Mouse (Mus musculus) heart, embryonic 16.5 days (tissue): ENCODE results near the gene Eps8. TPM values are rescaled to one million over a fixed set of nuclear protein-coding genes. Genes with fewer than 3 reads are reported as not detected.

Experiments
- ATAC-seq: fragments of 200-750 bp; cut with Nextera tagmentation; replicated peaks from 2 replicates; pipeline ENCODE4 v1.8.0; 2017; ENCODE audit warnings: moderate number of reproducible peaks; ENCODE audit not compliant: insufficient read depth, low FRiP score; ENCODE audit errors: extremely low read depth
- H3K27ac ChIP-seq: fragments of 300-500 bp; sonication (generic); 2 replicates; pipeline ENCODE4 v1.5.1; 2014; ENCODE audit warnings: mild to moderate bottlenecking, low read length, control low read depth, moderate library complexity
- H3K27me3 ChIP-seq: fragments of 300-500 bp; sonication (generic); 2 replicates; pipeline ENCODE4 v1.6.1; 2014; ENCODE audit warnings: low read length, mixed read lengths; ENCODE audit not compliant: control insufficient read depth, insufficient read depth
- H3K36me3 ChIP-seq: fragments of 300-500 bp; sonication (generic); 2 replicates; pipeline ENCODE4 v1.6.1; 2014; ENCODE audit not compliant: control insufficient read depth, insufficient read depth
- H3K4me1 ChIP-seq: fragments of 300-500 bp; sonication (generic); 2 replicates; pipeline ENCODE4 v1.6.1; 2014; ENCODE audit warnings: low read length, mixed read lengths; ENCODE audit not compliant: control insufficient read depth, insufficient read depth
- H3K4me2 ChIP-seq: fragments of 300-500 bp; sonication (generic); 2 replicates; pipeline ENCODE4 v1.6.1; 2014; ENCODE audit warnings: low read depth, mild to moderate bottlenecking, control low read depth, low read length
- H3K4me3 ChIP-seq: fragments of 300-500 bp; sonication (generic); 2 replicates; pipeline ENCODE4 v1.5.1; 2014; ENCODE audit warnings: mild to moderate bottlenecking, control low read depth, low read length
- H3K9ac ChIP-seq: fragments of 300-500 bp; sonication (generic); 2 replicates; pipeline ENCODE4 v1.6.1; 2014; ENCODE audit warnings: low read length, control low read depth
- H3K9me3 ChIP-seq: fragments of 300-500 bp; sonication (generic); replicated peaks from 2 replicates; pipeline ENCODE4 v1.6.1; 2016; ENCODE audit warnings: low read length; ENCODE audit not compliant: control insufficient read depth
- WGBS: fragments of 180-500 bp; shearing (Covaris S2); extraction: QIAGEN DNeasy Blood & Tissue Kit; methylation state at CpG from one replicate; pipeline ENCODE4 v1.1.7; 2014; 5-methylcytosine and 5-hydroxymethylcytosine counted together
- polyA plus RNA-seq: library from polyadenylated mRNA; unstranded; fragments of >200 nt; fragmentation: Nextera tagmentation; extraction: Ambion mirVana; gene quantifications from 2 replicates; pipeline ENCODE4 v1.2.1, GENCODE M21; 2015

Gene Eps8
- polyA plus RNA-seq, 1 experiment from 2014 or later = 36.7 TPM

- Histone ChIP-seq H3K4me3 (no peak overlapping the region), H3K36me3 (no peaks in the 10 kb centered on the region; the same call in none of the 2 replicates), H3K9ac (no peak overlapping the region), H3K4me2 (peak overlapping the region; percentile 20; the same call in 1 of the 2 replicates), H3K27me3 (no peaks in the 10 kb centered on the region), H3K9me3 (peaks cover 3% of the 10 kb centered on the region; the same call in 1 of the 2 replicates), H3K27ac (no peak overlapping the region), H3K4me1 (peaks cover 18% of the 10 kb centered on the region)
- 19% methylated on average over 10 of the region's 10 CpGs for WGBS
- ATAC-seq = no peak
Observed at GRCm38 (mm10) chr6:137542231-137543152, 112.2 kb downstream of the Eps8 start.

- peak; percentile 11; the same call in 1 of the 2 replicates for ATAC-seq
- Histone ChIP-seq H3K27me3 (no peaks in the 10 kb centered on the region), H3K4me2 (peak overlapping the region; percentile 12; the same call in 1 of the 2 replicates)
Observed at GRCm38 (mm10) chr6:137541216-137542176, 113.2 kb downstream of the Eps8 start.

GRCm38 (mm10) chr6:137540800-137541199, 113.9 kb downstream of the Eps8 start:
- Histone ChIP-seq H3K4me2 (no peak overlapping the region), H3K27me3 (no peaks in the 10 kb centered on the region), H3K4me1 (peaks cover 18% of the 10 kb centered on the region), H3K36me3 (peaks cover 3% of the 10 kb centered on the region), H3K4me3 (no peak overlapping the region), H3K27ac (no peak overlapping the region), H3K9me3 (peaks cover 3% of the 10 kb centered on the region; the same call in 1 of the 2 replicates), H3K9ac (no peak overlapping the region)
- 70% methylated on average over 5 of the region's 5 CpGs for WGBS
- no peak for ATAC-seq

More at GRCm38 (mm10) chr6:137541216-137542176, 113.2 kb downstream of the Eps8 start:
- H3K4me1 ChIP-seq = peaks cover 18% of the 10 kb centered on the region
- no peak overlapping the region for H3K27ac ChIP-seq
- no peak overlapping the region for H3K9ac ChIP-seq
- 54% methylated on average over 17 of the region's 17 CpGs for WGBS
- no peaks in the 10 kb centered on the region; the same call in none of the 2 replicates for H3K36me3 ChIP-seq
- H3K9me3 ChIP-seq = peaks cover 3% of the 10 kb centered on the region; the same call in 1 of the 2 replicates
- no peak overlapping the region for H3K4me3 ChIP-seq

- H3K9ac ChIP-seq = no peak overlapping the region
- no peak for ATAC-seq
- no peak overlapping the region for H3K4me3 ChIP-seq
- no peaks in the 10 kb centered on the region for H3K27me3 ChIP-seq
- peaks cover 18% of the 10 kb centered on the region for H3K4me1 ChIP-seq
- H3K27ac ChIP-seq = no peak overlapping the region
- peaks cover 6% of the 10 kb centered on the region for H3K36me3 ChIP-seq
- no peak overlapping the region for H3K4me2 ChIP-seq
- peaks cover 3% of the 10 kb centered on the region; the same call in 1 of the 2 replicates for H3K9me3 ChIP-seq
- 81% methylated on average over 6 of the region's 6 CpGs for WGBS
Observed at GRCm38 (mm10) chr6:137540346-137540745, 114.3 kb downstream of the Eps8 start.

GRCm38 (mm10) chr6:137539219-137539618, 115.5 kb downstream of the Eps8 start:
- 67% methylated on average over 7 of the region's 7 CpGs for WGBS
- H3K4me2 ChIP-seq = no peak overlapping the region
- H3K4me3 ChIP-seq = no peak overlapping the region
- H3K36me3 ChIP-seq = peaks cover 6% of the 10 kb centered on the region; the same call in 1 of the 2 replicates
- H3K27ac ChIP-seq = no peak overlapping the region
- ATAC-seq = no peak
- no peak overlapping the region for H3K9ac ChIP-seq
- no peaks in the 10 kb centered on the region for H3K27me3 ChIP-seq
- H3K9me3 ChIP-seq = no peaks in the 10 kb centered on the region
- peaks cover 18% of the 10 kb centered on the region for H3K4me1 ChIP-seq

GRCm38 (mm10) chr6:137532758-137533157, 121.9 kb downstream of the Eps8 start:
- WGBS = 84% methylated on average over 8 of the region's 8 CpGs
- ATAC-seq = no peak

GRCm38 (mm10) chr6:137525769-137526168, 128.9 kb downstream of the Eps8 start:
- Histone ChIP-seq H3K4me1 (no peaks in the 10 kb centered on the region; the same call in 1 of the 2 replicates), H3K4me3 (no peak overlapping the region), H3K27ac (no peak overlapping the region), H3K9ac (no peak overlapping the region), H3K36me3 (no peaks in the 10 kb centered on the region), H3K9me3 (no peaks in the 10 kb centered on the region), H3K4me2 (no peak overlapping the region), H3K27me3 (no peaks in the 10 kb centered on the region)
- WGBS = 27% methylated on average over 3 of the region's 3 CpGs
- no peak for ATAC-seq

More at GRCm38 (mm10) chr6:137532758-137533157, 121.9 kb downstream of the Eps8 start:
- Histone ChIP-seq H3K4me1 (no peaks in the 10 kb centered on the region; the same call in 1 of the 2 replicates), H3K4me2 (no peak overlapping the region), H3K27ac (no peak overlapping the region), H3K9me3 (no peaks in the 10 kb centered on the region), H3K9ac (no peak overlapping the region), H3K36me3 (peaks cover 6% of the 10 kb centered on the region; the same call in 1 of the 2 replicates), H3K4me3 (no peak overlapping the region), H3K27me3 (no peaks in the 10 kb centered on the region)

GRCm38 (mm10) chr6:137520343-137520704, 134.4 kb downstream of the Eps8 start:
- Histone ChIP-seq H3K9ac (no peak overlapping the region), H3K4me2 (no peak overlapping the region), H3K27ac (no peak overlapping the region), H3K9me3 (no peaks in the 10 kb centered on the region), H3K27me3 (no peaks in the 10 kb centered on the region), H3K4me3 (no peak overlapping the region), H3K36me3 (no peaks in the 10 kb centered on the region), H3K4me1 (no peaks in the 10 kb centered on the region)
- 83% methylated on average over 8 of the region's 8 CpGs for WGBS
- ATAC-seq = no peak
